Mouse (Mus musculus) liver, embryonic 14 days (tissue): ENCODE measurements around the gene Olfr119. TPM values are rescaled to one million over a fixed set of nuclear protein-coding genes. Genes with fewer than 3 reads are reported as not detected.

Experiments
- polyA plus RNA-seq: library from polyadenylated mRNA; depleted of rRNA; stranded (reverse); fragments of >200 nt; gene quantifications from 2 replicates; pipeline ENCODE4 v1.2.3, GENCODE M21; 2012; rRNA removed

Olfr119 gene
- not detected in 2 replicates for polyA plus RNA-seq

DNA sequence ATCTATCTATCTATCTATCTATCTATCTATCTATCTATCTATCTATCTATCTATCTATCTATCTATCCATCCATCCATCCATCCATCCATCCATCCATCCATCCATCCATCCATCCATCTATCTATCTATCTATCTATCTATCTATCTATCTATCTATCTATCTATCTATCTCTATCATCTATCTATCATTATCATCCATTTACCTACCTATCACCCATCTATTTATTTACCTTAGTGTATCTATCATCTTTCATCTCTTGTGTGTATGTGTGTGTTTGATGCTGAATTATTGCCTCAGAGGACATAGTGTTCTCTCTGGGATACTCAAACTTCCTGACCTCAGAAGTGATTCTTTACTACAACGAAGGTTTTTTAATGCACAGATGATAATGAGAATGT, at the start of gene Olfr119:
TSS of gene Olfr119 (plus strand) at position 301 of the 400 bp plus-strand sequence.

DNA sequence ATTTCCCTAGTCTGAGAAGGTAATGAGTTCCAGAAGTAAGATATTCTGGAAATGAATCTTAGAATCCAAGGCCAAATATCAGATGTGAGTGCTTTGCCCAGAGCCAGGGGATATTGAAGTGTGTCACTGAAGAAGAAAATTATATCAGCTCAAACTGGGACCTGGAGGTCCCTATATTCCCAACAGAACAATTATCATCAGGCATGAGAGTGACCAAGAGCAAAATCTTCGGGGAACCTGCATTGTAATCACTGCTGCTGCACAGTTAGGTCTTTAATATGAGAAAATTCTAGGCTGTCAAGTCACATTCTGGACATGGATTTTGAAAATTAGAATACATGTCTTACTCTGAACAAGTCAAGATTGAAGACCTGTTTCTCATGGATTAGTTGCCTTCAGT, 32.7 kb upstream of the Olfr119 start, which contains the start of gene Olfr117:
TSS of gene Olfr117 (minus strand) at position 101 of the 400 bp plus-strand sequence.

DNA sequence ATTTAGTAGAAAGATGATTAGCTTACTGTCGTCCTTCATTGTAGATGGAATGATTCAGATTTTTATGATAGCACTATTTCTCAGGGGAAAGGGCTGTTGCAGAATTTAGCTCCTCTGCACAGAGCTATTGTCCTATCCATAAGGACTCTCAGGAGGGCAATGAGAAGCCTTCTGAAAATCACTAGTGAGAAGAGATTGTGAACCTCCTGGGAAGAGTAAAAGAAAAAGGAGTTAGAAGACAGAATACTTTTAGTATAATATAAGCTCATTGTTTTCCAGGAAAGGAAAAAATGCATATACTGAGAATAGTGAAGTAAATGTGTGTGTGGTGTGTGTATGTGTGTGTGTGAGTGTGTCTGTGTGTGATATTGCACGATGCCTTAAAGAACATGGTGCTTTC, 29.7 kb upstream of the Olfr119 start, which contains the start of gene Olfr118:
TSS of gene Olfr118 (plus strand) at position 301 of the 400 bp plus-strand sequence.

GRCm38 (mm10) chr17:37721508-37721907, 25.1 kb downstream of the Olfr119 start, which contains the start of gene Olfr120:
TSS of gene Olfr120 (plus strand) at chr17:37721808.

Other genes starting within 250 kb of the Olfr119 start
- gene Olfr109, start 237.6 kb upstream of the Olfr119 start, polyA plus RNA-seq = not detected in 2 replicates
- 0.02 TPM in 1 of 2 replicates, not detected in the other for gene H2-M2, start 213.0 kb upstream of the Olfr119 start, polyA plus RNA-seq
- not detected in 2 replicates for gene Olfr110, start 204.1 kb upstream of the Olfr119 start, polyA plus RNA-seq
- gene Olfr111, start 188.5 kb upstream of the Olfr119 start, polyA plus RNA-seq = 0.03 and 0.06 TPM in 2 replicates
- not detected in 2 replicates for gene Olfr112, start 127.1 kb upstream of the Olfr119 start, polyA plus RNA-seq
- gene Olfr113, start 118.9 kb upstream of the Olfr119 start, polyA plus RNA-seq = not detected in 2 replicates
- gene Olfr114, start 103.8 kb upstream of the Olfr119 start, polyA plus RNA-seq = not detected in 2 replicates
- not detected in 2 replicates for gene Olfr115, start 69.5 kb upstream of the Olfr119 start, polyA plus RNA-seq
- not detected in 2 replicates for gene Olfr116, start 69.4 kb upstream of the Olfr119 start, polyA plus RNA-seq
- not detected in 2 replicates for gene Olfr117, start 32.8 kb upstream of the Olfr119 start, polyA plus RNA-seq
- gene Olfr118, start 29.6 kb upstream of the Olfr119 start, polyA plus RNA-seq = not detected in 2 replicates
- not detected in 2 replicates for gene Olfr120, start 25.2 kb downstream of the Olfr119 start, polyA plus RNA-seq
- gene Olfr121, start 52.3 kb downstream of the Olfr119 start, polyA plus RNA-seq = not detected in 2 replicates
- gene Olfr122, start 72.0 kb downstream of the Olfr119 start, polyA plus RNA-seq = not detected in 2 replicates
- not detected in 2 replicates for gene Olfr123, start 97.0 kb downstream of the Olfr119 start, polyA plus RNA-seq
- not detected in 2 replicates for gene Olfr124, start 103.3 kb downstream of the Olfr119 start, polyA plus RNA-seq
- gene Olfr125, start 136.4 kb downstream of the Olfr119 start, polyA plus RNA-seq = not detected in 2 replicates
- not detected in 2 replicates for gene Olfr126, start 150.9 kb downstream of the Olfr119 start, polyA plus RNA-seq
- not detected in 2 replicates for gene Olfr127, start 203.9 kb downstream of the Olfr119 start, polyA plus RNA-seq
- gene Olfr128, start 224.0 kb downstream of the Olfr119 start, polyA plus RNA-seq = not detected in 2 replicates